Mouse (Mus musculus) CH12.LX (cell line): ENCODE data around the gene Fpgs. TPM values are rescaled to one million over a fixed set of nuclear protein-coding genes. Genes with fewer than 3 reads are reported as not detected.

Source experiments
- DNase-seq: peaks from one replicate; pipeline ENCODE4 v3.0.0-alpha.2; 2013; ENCODE audit errors: extremely low read depth
- H3K27ac ChIP-seq: 2 replicates; pipeline ENCODE4 v1.5.1; 2012; ENCODE audit warnings: low read depth, mild to moderate bottlenecking, control low read depth, moderate library complexity; ENCODE audit not compliant: insufficient read depth
- H3K27me3 ChIP-seq: replicated peaks from 2 replicates; pipeline ENCODE3; 2012; ENCODE audit warnings: inconsistent platforms
- H3K36me3 ChIP-seq, 2 experiments: replicated peaks in 1 of 2; 2 replicates each; pipeline versions ENCODE3 to v1.6.1; 2012; ENCODE audit warnings: inconsistent platforms in 1 of 2, low read length in 1 of 2, mild to moderate bottlenecking in 1 of 2, mixed read lengths in 1 of 2, moderate library complexity in 1 of 2; ENCODE audit not compliant: control insufficient read depth in 1 of 2, insufficient read depth in 1 of 2
- H3K4me1 ChIP-seq, 2 experiments: 2 replicates each; pipeline ENCODE4 v1.6.1; 2012; ENCODE audit warnings: inconsistent platforms in 1 of 2, moderate library complexity in 1 of 2; ENCODE audit not compliant: insufficient read depth in 2 of 2, control insufficient read depth in 1 of 2
- H3K4me2 ChIP-seq: 2 replicates; pipeline ENCODE4 v1.6.1; 2012; ENCODE audit warnings: low read depth, mild to moderate bottlenecking, control low read depth; ENCODE audit not compliant: poor library complexity, insufficient read depth, severe bottlenecking
- H3K4me3 ChIP-seq, 3 experiments: fragments of 150-350 bp in 1 of 3; sonication (generic) in 1 of 3; replicated peaks in 1 of 3; 2 replicates each; pipeline versions ENCODE3 to v1.5.1; 2011 to 2012; ENCODE audit warnings: low read depth in 2 of 3, low read length in 2 of 3, mild to moderate bottlenecking in 2 of 3, moderate library complexity in 2 of 3, control low read depth in 1 of 3, improper control_type of control experiment in 1 of 3, inconsistent platforms in 1 of 3, mixed read lengths in 1 of 3; ENCODE audit not compliant: poor library complexity in 1 of 3
- H3K79me2 ChIP-seq: replicated peaks from 2 replicates; pipeline ENCODE4 v1.6.1; 2012; ENCODE audit warnings: mild to moderate bottlenecking, moderate library complexity; ENCODE audit not compliant: control insufficient read depth, poor library complexity, insufficient read depth, severe bottlenecking; ENCODE audit errors: extremely low read depth
- H3K9ac ChIP-seq: 2 replicates; pipeline ENCODE4 v1.6.1; 2012; ENCODE audit warnings: low read depth, mild to moderate bottlenecking, control low read depth, moderate library complexity; ENCODE audit not compliant: insufficient read depth
- H3K9me3 ChIP-seq: replicated peaks from 2 replicates; pipeline ENCODE3; 2012; ENCODE audit warnings: low read length, inconsistent platforms, mixed read lengths
- BHLHE40 ChIP-seq: IDR thresholded peaks from 2 replicates; pipeline ENCODE4 v1.6.1; 2011; ENCODE audit warnings: mild to moderate bottlenecking, low read depth, low read length, improper control_type of control experiment
- CHD1 ChIP-seq: IDR thresholded peaks from 2 replicates; pipeline ENCODE4 v1.6.1; 2012; ENCODE audit warnings: low read depth, low read length, improper control_type of control experiment, inconsistent platforms
- CTCF ChIP-seq, 2 experiments: IDR thresholded peaks in 1 of 2; conservative IDR thresholded peaks in 1 of 2; 2 replicates each; pipeline ENCODE4 v1.5.1; 2011 to 2012; ENCODE audit warnings: low read depth in 2 of 2, low read length in 2 of 2, improper control_type of control experiment in 1 of 2, inconsistent platforms in 1 of 2, mild to moderate bottlenecking in 1 of 2, moderate library complexity in 1 of 2
- E2F4 ChIP-seq: IDR thresholded peaks from 2 replicates; pipeline ENCODE4 v1.6.1; 2011; ENCODE audit warnings: low read depth, low read length, improper control_type of control experiment; ENCODE audit not compliant: insufficient replicate concordance
- ETS1 ChIP-seq: conservative IDR thresholded peaks from 2 replicates; pipeline ENCODE4 v1.6.1; 2012; ENCODE audit warnings: low read depth, mild to moderate bottlenecking, inconsistent platforms, low read length, improper control_type of control experiment, moderate library complexity
- MAZ ChIP-seq: IDR thresholded peaks from 2 replicates; pipeline ENCODE4 v1.6.1; 2012; ENCODE audit warnings: low read depth, mild to moderate bottlenecking, inconsistent platforms, low read length, improper control_type of control experiment, moderate library complexity
- MXI1 ChIP-seq: IDR thresholded peaks from 2 replicates; pipeline ENCODE4 v1.6.1; 2011; ENCODE audit warnings: mild to moderate bottlenecking, low read depth, low read length, improper control_type of control experiment
- NELFE ChIP-seq: IDR thresholded peaks from 2 replicates; pipeline ENCODE4 v1.6.1; 2011; ENCODE audit warnings: low read depth, low read length, improper control_type of control experiment
- NRF1 ChIP-seq: IDR thresholded peaks from 2 replicates; pipeline ENCODE4 v1.6.1; 2014; ENCODE audit warnings: low read depth, mild to moderate bottlenecking, inconsistent platforms, low read length, improper control_type of control experiment, moderate library complexity
- PAX5 ChIP-seq: IDR thresholded peaks from 2 replicates; pipeline ENCODE4 v1.6.1; 2012; ENCODE audit warnings: low read length, inconsistent platforms, mixed read lengths
- POLR2A ChIP-seq: IDR thresholded peaks from 2 replicates; pipeline ENCODE4 v1.6.1; 2011; ENCODE audit warnings: low read depth, mild to moderate bottlenecking, improper control_type of control experiment, low read length
- POLR2AphosphoS2 ChIP-seq: IDR thresholded peaks from 2 replicates; pipeline ENCODE4 v1.6.1; 2011; ENCODE audit warnings: low read depth, low read length, improper control_type of control experiment
- RCOR1 ChIP-seq: conservative IDR thresholded peaks from 2 replicates; pipeline ENCODE4 v1.6.1; 2012; ENCODE audit warnings: low read depth, mild to moderate bottlenecking, inconsistent platforms, low read length, improper control_type of control experiment
- SIN3A ChIP-seq: IDR thresholded peaks from 2 replicates; pipeline ENCODE4 v1.6.1; 2012; ENCODE audit warnings: low read length, improper control_type of control experiment, inconsistent platforms
- SMC3 ChIP-seq: IDR thresholded peaks from 2 replicates; pipeline ENCODE4 v1.6.1; 2011; ENCODE audit warnings: low read depth, low read length, improper control_type of control experiment
- TCF12 ChIP-seq: IDR thresholded peaks from 2 replicates; pipeline ENCODE4 v1.6.1; 2014; ENCODE audit warnings: low read depth, mild to moderate bottlenecking, inconsistent platforms, low read length, improper control_type of control experiment
- ZNF384 ChIP-seq: IDR thresholded peaks from 2 replicates; pipeline ENCODE4 v1.6.1; 2012; ENCODE audit warnings: low read depth, low read length, improper control_type of control experiment, inconsistent platforms
- dilution Hi-C: fragments of 300-500 bp; cut with MboI; formaldehyde crosslinking; loops from 2 replicates; pipeline ENCODE4 v1.14.3; 2020; ENCODE audit warnings: low sequenced_read_pairs; ENCODE audit not compliant: extremely low pct_unique_long_range_greater_than_20kb, extremely low pct_ligation_motif_present
- in situ Hi-C: fragments of 300-500 bp; cut with MboI; formaldehyde crosslinking; loops from 3 replicates; pipeline ENCODE4 v1.14.3; 2019; ENCODE audit warnings: low sequenced_read_pairs, low pct_ligation_motif_present, low pct_unique_long_range_greater_than_20kb, mixed read lengths
- polyA plus RNA-seq: library from polyadenylated mRNA; unstranded; fragments of >175 nt; gene quantifications from 2 replicates; pipeline ENCODE4 v1.2.1, GENCODE M21; 2012; ENCODE audit warnings: low read depth; ENCODE audit not compliant: insufficient read length
- total RNA-seq, 2 experiments: library from RNA; depleted of rRNA; stranded (reverse); fragments of 300-350 nt in 1 of 2; fragments of >200 nt in 1 of 2; gene quantifications; 2 replicates each; pipeline ENCODE4 v1.2.3; 2012 to 2014

The Fpgs gene
- total and polyA plus RNA-seq, 3 experiments = 31.8 to 59.2 (median 41.8) TPM

DNA sequence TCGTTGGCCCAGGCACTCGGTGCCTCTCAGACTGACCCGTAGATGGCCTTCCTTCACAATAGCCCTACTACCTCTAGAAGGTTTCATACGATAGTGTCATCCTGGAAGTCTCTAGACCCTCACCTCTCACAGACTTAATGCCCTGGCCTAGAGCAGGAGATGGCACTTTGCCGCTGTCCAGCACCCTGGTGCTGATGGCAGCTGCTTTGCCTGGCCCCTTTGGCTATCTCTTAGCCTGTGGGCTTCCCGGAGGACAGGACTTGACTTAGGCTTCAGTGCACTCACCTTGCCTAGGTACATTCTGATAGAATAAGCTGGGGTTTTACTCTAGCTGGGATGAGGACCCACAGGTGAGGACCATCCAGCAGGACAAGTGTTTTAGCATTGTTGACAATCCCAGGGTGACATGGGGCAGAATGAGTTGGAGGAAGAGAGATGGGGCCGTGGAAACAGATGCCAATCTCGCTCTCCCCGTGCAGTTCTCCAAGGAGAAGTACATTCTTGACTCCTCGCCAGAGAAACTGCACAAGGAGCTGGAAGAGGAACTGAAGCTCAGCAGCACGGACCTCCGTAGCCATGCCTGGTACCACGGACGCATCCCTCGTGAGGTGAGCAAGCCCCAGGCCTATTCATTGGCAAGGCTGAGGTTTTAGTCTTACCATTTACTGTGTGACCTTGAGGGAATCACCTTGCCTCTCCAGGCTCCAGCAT, 40.5 kb upstream of the Fpgs start:
- peaks cover 0 to 3% of the 10 kb centered on the region in 2 experiments; a peak in 1 of 4 replicates for H3K4me1 ChIP-seq
- no peaks in the 10 kb centered on the region for H3K9me3 ChIP-seq
- dilution Hi-C loops (no loop called here), in situ Hi-C loops (no loop called here)
- no peak for DNase-seq
- H3K27me3 ChIP-seq = no peaks in the 10 kb centered on the region
- H3K36me3 ChIP-seq = peaks cover 69 to 97% of the 10 kb centered on the region in 2 experiments
- H3K27ac ChIP-seq = no peak overlapping the region
- no peaks in the 10 kb centered on the region for H3K79me2 ChIP-seq
- no peak overlapping the region for H3K4me2 ChIP-seq
- no peak for TF ChIP-seq SIN3A
- TF ChIP-seq NELFE = no peak
- no peak for TF ChIP-seq POLR2A
- no peak for TF ChIP-seq RCOR1
- no peak for TF ChIP-seq TCF12
- TF ChIP-seq CTCF (conservative IDR thresholded peaks at IDR 0.05 in 1 of 2, IDR thresholded peaks at IDR 0.05 in 1 of 2; ENCODE audit: low read depth in 2 of 2, low read length in 2 of 2) = no peak
- no peak overlapping the region for H3K4me3 ChIP-seq
- H3K9ac ChIP-seq = no peak overlapping the region

GRCm38 (mm10) chr2:32742173-32742531, 38.2 kb upstream of the Fpgs start:
- H3K4me3 ChIP-seq = no peak overlapping the region
- no peak overlapping the region for H3K4me2 ChIP-seq
- H3K9me3 ChIP-seq = no peaks in the 10 kb centered on the region
- dilution Hi-C loops (no loop called here), in situ Hi-C loops (no loop called here)
- no peak overlapping the region for H3K9ac ChIP-seq
- DNase-seq = no peak
- peaks cover 61 to 93% of the 10 kb centered on the region in 2 experiments for H3K36me3 ChIP-seq
- peaks cover 0 to 3% of the 10 kb centered on the region in 2 experiments; a peak in 1 of 4 replicates for H3K4me1 ChIP-seq
- no peaks in the 10 kb centered on the region for H3K27me3 ChIP-seq
- no peak for TF ChIP-seq SMC3
- TF ChIP-seq TCF12 = no peak
- no peak for TF ChIP-seq BHLHE40
- no peak for TF ChIP-seq POLR2AphosphoS2
- no peaks in the 10 kb centered on the region for H3K79me2 ChIP-seq
- no peak overlapping the region for H3K27ac ChIP-seq

- H3K9ac ChIP-seq = no peak overlapping the region
- TF ChIP-seq MXI1 (no peak), SIN3A (no peak), SMC3 (no peak), CHD1 (no peak), MAZ (no peak), NRF1 (no peak), POLR2A (no peak), ETS1 (no peak), ZNF384 (no peak), PAX5 (no peak), E2F4 (no peak), CTCF (conservative IDR thresholded peaks at IDR 0.05 in 1 of 2, IDR thresholded peaks at IDR 0.05 in 1 of 2; ENCODE audit: low read depth in 2 of 2, low read length in 2 of 2) (no peak)
- no peak for DNase-seq
- H3K9me3 ChIP-seq = no peaks in the 10 kb centered on the region
- H3K4me1 ChIP-seq = peaks cover under 1 to 8% of the 10 kb centered on the region in 2 experiments; a peak in 2 of 4 replicates
- H3K4me3 ChIP-seq = no peak overlapping the region
- dilution Hi-C loops = no loop called here
- in situ Hi-C loops = no loop called here
- no peak overlapping the region for H3K4me2 ChIP-seq
- H3K79me2 ChIP-seq = no peaks in the 10 kb centered on the region
- H3K27me3 ChIP-seq = no peaks in the 10 kb centered on the region
- no peak overlapping the region for H3K27ac ChIP-seq
- peaks cover 54 to 93% of the 10 kb centered on the region in 2 experiments for H3K36me3 ChIP-seq
Measured at GRCm38 (mm10) chr2:32741273-32742172, 37.6 kb upstream of the Fpgs start.
